Comparison of ENCODE assay signal across 8 mouse cellular contexts in the genomic region with DNA sequence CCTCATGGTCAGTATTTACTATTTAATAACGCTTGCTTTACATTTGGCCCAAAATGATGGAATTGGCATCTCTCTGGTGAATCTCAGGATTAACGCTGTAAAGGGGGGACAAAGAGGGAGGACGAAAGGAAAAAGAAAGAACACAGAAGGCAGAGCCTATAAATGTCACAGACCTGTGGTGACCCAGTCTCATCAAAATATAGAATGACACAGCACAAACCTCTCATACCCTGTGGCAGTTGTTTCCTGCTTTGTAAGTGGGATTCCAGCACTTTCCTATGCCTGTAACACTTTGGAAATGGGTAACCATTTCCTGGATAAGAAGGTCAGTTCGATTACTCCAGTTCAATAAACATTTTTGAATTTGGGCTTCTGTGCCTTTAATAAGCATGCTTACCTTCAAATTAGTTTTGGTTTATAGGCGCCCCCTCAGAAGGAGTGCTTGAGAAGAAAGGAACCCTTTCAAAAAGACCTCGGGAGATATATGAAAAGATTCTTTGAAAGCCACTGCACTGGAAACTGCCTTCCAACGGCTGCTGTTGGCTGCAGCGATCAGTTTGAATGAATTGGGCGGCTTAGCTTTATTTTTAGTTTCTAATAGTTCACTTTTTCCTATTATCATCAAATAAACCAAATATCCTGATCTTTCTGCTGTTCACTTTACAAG. TPM values are rescaled to one million over a fixed set of nuclear protein-coding genes. Genes with fewer than 3 reads are reported as not detected.
DNase-seq lines count a peak whose midpoint lies in the region; ATAC-seq lines count a peak whose summit lies in the region.

No protein-coding gene starts in this region.

- peak overlapping the region in 1 of 2 experiments; percentile 39; a peak in 1 of 4 replicates for H3K4me3 ChIP-seq in heart, embryonic 14.5 days (ENCODE audit: control insufficient read depth in 1 of 2, insufficient read depth in 1 of 2, low read depth in 1 of 2, low read length in 2 of 2)
- peak overlapping the region; percentile 43; the same call in 1 of the 2 replicates for H3K4me3 ChIP-seq in embryonic facial prominence, embryonic 10.5 days
- H3K4me3 ChIP-seq in hindbrain, embryonic 15.5 days: no peak overlapping the region
- peak overlapping the region; percentile 22; the same call in 1 of the 2 replicates for H3K4me3 ChIP-seq in midbrain, embryonic 12.5 days

- no peak overlapping the region for H3K27ac ChIP-seq in heart, embryonic 14.5 days (replicated peaks in 1 of 2; ENCODE audit: control insufficient read depth in 1 of 2, insufficient read depth in 1 of 2, low read depth in 2 of 2, low read length in 2 of 2)
- no peak overlapping the region; the same call in 1 of the 2 replicates for H3K27ac ChIP-seq in embryonic facial prominence, embryonic 10.5 days (replicated peaks)
- no peak overlapping the region for H3K27ac ChIP-seq in hindbrain, embryonic 15.5 days (replicated peaks)
- H3K27ac ChIP-seq in midbrain, embryonic 12.5 days (replicated peaks): no peak overlapping the region

- no peak overlapping the region; the same call in 1 of the 2 replicates for H3K9ac ChIP-seq in heart, embryonic 14.5 days (ENCODE audit: low read length)
- no peak overlapping the region for H3K9ac ChIP-seq in hindbrain, embryonic 15.5 days
- H3K9ac ChIP-seq in midbrain, embryonic 12.5 days (replicated peaks): no peak overlapping the region

- H3K4me1 ChIP-seq in heart, embryonic 14.5 days (ENCODE audit: control insufficient read depth in 2 of 2, insufficient read depth in 2 of 2, low read length in 2 of 2): peaks cover 6 to 7% of the 10 kb centered on the region in 2 experiments
- peaks cover 17% of the 10 kb centered on the region; the same call in 1 of the 2 replicates for H3K4me1 ChIP-seq in embryonic facial prominence, embryonic 10.5 days
- H3K4me1 ChIP-seq in hindbrain, embryonic 15.5 days (replicated peaks): no peaks in the 10 kb centered on the region
- H3K4me1 ChIP-seq in midbrain, embryonic 12.5 days: peaks cover 17% of the 10 kb centered on the region; the same call in 1 of the 2 replicates

- H3K9me3 ChIP-seq in heart, embryonic 14.5 days (ENCODE audit: control insufficient read depth, low read length): no peaks in the 10 kb centered on the region
- no peaks in the 10 kb centered on the region for H3K9me3 ChIP-seq in embryonic facial prominence, embryonic 10.5 days
- no peaks in the 10 kb centered on the region for H3K9me3 ChIP-seq in hindbrain, embryonic 15.5 days
- no peaks in the 10 kb centered on the region for H3K9me3 ChIP-seq in midbrain, embryonic 12.5 days

- DNase-seq in heart, adult 8-10 months (ENCODE audit: low spot score): no peak
- no peak for DNase-seq in embryonic facial prominence, embryonic 10.5 days (ENCODE audit: low spot score)
- no peak for DNase-seq in right cerebral cortex, postnatal 4 days
- no peak for DNase-seq in spleen, postnatal 10 days (ENCODE audit: low spot score in 2 of 2)

- H3K27me3 ChIP-seq in heart, embryonic 14.5 days (ENCODE audit: control insufficient read depth, insufficient read depth, low read length): no peaks in the 10 kb centered on the region
- H3K27me3 ChIP-seq in embryonic facial prominence, embryonic 10.5 days (replicated peaks; ENCODE audit: low read depth, poor library complexity, severe bottlenecking): 0 out of 2 replicates have a peak, but pooled peaks cover 11% of the 10 kb centered on the region
- H3K27me3 ChIP-seq in hindbrain, embryonic 15.5 days: no peaks in the 10 kb centered on the region
- H3K27me3 ChIP-seq in midbrain, embryonic 12.5 days: no peaks in the 10 kb centered on the region

- H3K4me2 ChIP-seq in heart, embryonic 14.5 days (ENCODE audit: low read length): peak overlapping the region; percentile 61
- H3K4me2 ChIP-seq in hindbrain, embryonic 15.5 days: peak overlapping the region; percentile 44; the same call in 1 of the 2 replicates
- H3K4me2 ChIP-seq in midbrain, embryonic 12.5 days (replicated peaks): peak overlapping the region; percentile 37

- no peak for ATAC-seq in heart, embryonic 14.5 days (ENCODE audit: insufficient number of reproducible peaks, insufficient read depth, low FRiP score, low read depth)
- ATAC-seq in hindbrain, embryonic 15.5 days (ENCODE audit: low FRiP score, low read depth): no peak
- ATAC-seq in midbrain, embryonic 12.5 days (ENCODE audit: low FRiP score, low read depth): no peak
- ATAC-seq in megakaryocyte-erythroid progenitor cell, adult 5-6 weeks (replicated peaks; ENCODE audit: low FRiP score, low TSS enrichment, poor library complexity, severe bottlenecking): no peak

- WGBS in heart, embryonic 14.5 days: 74% methylated on average over 9 of the region's 9 CpGs
- 46% methylated on average over 9 of the region's 9 CpGs for WGBS in embryonic facial prominence, embryonic 10.5 days
- 38% methylated on average over 9 of the region's 9 CpGs for WGBS in hindbrain, embryonic 15.5 days
- 46% methylated on average over 9 of the region's 9 CpGs for WGBS in midbrain, embryonic 12.5 days

- no peaks in the 10 kb centered on the region for H3K36me3 ChIP-seq in heart, embryonic 14.5 days (ENCODE audit: control insufficient read depth, insufficient read depth, low read length)
- H3K36me3 ChIP-seq in embryonic facial prominence, embryonic 10.5 days (replicated peaks): no peaks in the 10 kb centered on the region
- H3K36me3 ChIP-seq in hindbrain, embryonic 15.5 days: no peaks in the 10 kb centered on the region
- no peaks in the 10 kb centered on the region for H3K36me3 ChIP-seq in midbrain, embryonic 12.5 days

RNA-seq across cellular contexts. Expression of a gene that starts 43.0 kb away (rescaled TPM):
- 5.0 and 7.2 TPM in 2 replicates for polyA plus RNA-seq in heart, embryonic 14.5 days (2014; fragmentation: Nextera tagmentation; extraction: Ambion mirVana)
- 1 to 10 TPM; 5.2 to 6.5 (median 5.5) TPM for total RNA-seq in heart, adult 8-10 months (2022)
- polyA plus RNA-seq in embryonic facial prominence, embryonic 10.5 days (2016; fragmentation: Nextera tagmentation; extraction: Ambion mirVana): 0.62 and 1.0 TPM in 2 replicates
- 3.7 and 4.1 TPM in 2 replicates for polyA plus RNA-seq in hindbrain, embryonic 15.5 days (2015; fragmentation: Nextera tagmentation; extraction: Ambion mirVana)
- polyA plus RNA-seq in midbrain, embryonic 12.5 days (2016; fragmentation: Nextera tagmentation; extraction: Ambion mirVana): 2.0 and 2.2 TPM in 2 replicates
- total RNA-seq in megakaryocyte-erythroid progenitor cell, adult 5-6 weeks (2014; fragmentation: Nextera tagmentation): 4.7 and 11.8 TPM in 2 replicates
- 3.7 and 9.6 TPM in 2 replicates for total RNA-seq in megakaryocyte-erythroid progenitor cell, adult 5-6 weeks (2017)
